Mouse (Mus musculus): ENCODE measurements at regions not wholly inside any gene's neighbourhood (a gene's known extent, or its start where the extent isn't known, plus 50 kb on each side); places are given as distances from the start of the nearest gene placed in this dataset.

DNA sequence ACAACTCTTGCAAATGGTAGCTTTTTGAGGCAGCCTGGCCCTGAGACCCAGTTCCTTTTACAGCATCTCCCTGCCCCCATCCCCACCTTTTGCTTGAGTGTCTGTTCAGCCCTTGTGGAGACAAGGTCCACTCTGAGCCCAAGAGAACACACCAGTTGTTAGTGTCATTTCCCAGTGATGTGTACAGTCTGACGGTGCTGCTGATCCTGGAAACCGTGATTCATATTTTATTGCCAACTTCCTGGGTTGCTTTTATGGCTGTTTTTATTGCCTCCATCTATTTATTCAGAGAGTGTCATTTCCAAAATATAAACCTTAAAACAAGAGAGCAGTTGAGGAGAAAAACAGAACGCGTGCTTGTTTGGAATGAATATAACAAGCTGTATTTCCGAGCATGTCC, 309.6 kb upstream of the Isl1 start:
- ATAC-seq (ENCODE audit: insufficient read depth, low FRiP score): no peak
- WGBS: 87% methylated on average over 5 of the region's 5 CpGs
- H3K4me1 ChIP-seq (ENCODE audit: control insufficient read depth, insufficient read depth, low read length): no peaks in the 10 kb centered on the region

DNA sequence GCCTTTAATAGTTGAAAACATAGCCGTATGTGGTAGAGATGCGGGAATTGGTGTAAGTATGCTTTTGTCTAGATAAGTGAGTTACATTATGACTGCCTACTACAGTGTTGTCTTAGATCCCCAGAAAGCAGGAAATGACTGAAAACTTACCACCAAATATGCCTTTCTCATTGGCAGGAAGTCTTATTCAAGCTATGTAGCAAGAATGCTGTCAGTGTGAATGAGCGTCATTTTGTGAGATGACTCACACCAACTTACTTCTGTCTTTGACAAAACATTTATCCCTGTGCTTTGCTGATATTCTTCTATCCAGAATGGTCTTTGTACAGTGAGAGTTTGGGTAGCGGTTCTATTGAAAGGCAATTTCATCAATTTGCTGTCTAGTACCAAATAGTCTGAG, 286.9 kb upstream of the Isl1 start:
- Histone ChIP-seq H3K27ac (ENCODE audit: low read length) (no peak overlapping the region), H3K9me3 (replicated peaks; ENCODE audit: control insufficient read depth, low read length) (no peaks in the 10 kb centered on the region)
- 89% methylated on average over 4 of the region's 4 CpGs for WGBS

More for the DNA sequence above, 309.6 kb upstream of the Isl1 start:
- no peaks in the 10 kb centered on the region for H3K9me3 ChIP-seq (replicated peaks; ENCODE audit: control insufficient read depth, low read length)
- H3K27ac ChIP-seq (ENCODE audit: low read length): no peak overlapping the region
- H3K4me2 ChIP-seq (ENCODE audit: low read depth, low read length): no peak overlapping the region
- H3K36me3 ChIP-seq (ENCODE audit: control insufficient read depth, insufficient read depth, low read length): no peaks in the 10 kb centered on the region
- H3K4me3 ChIP-seq (replicated peaks; ENCODE audit: low read length): no peak overlapping the region
- H3K27me3 ChIP-seq (ENCODE audit: control insufficient read depth, insufficient read depth, low read length): no peaks in the 10 kb centered on the region
- H3K9ac ChIP-seq (ENCODE audit: low read length): no peak overlapping the region

DNA sequence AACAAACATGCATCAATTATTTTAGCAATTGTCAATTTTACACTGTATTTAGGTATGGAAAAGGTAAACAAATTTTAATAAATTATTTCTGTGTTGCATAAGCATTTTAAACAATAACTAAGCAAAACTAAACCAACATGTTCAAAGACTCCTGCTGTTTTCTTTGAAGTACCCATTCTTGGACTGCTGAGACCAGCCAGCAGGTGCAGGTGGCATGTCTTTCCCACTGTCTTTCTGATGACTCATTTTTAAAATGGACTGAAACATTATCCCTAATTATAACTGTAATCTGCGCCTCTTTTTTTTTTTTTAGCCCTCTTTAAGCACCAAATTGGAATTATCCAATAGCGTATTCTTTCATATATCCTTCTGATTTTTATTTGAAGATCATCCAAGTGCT, 286.0 kb upstream of the Isl1 start:
- no peak overlapping the region for H3K4me3 ChIP-seq (replicated peaks; ENCODE audit: low read length)
- H3K27ac ChIP-seq (ENCODE audit: low read length): no peak overlapping the region
- H3K9ac ChIP-seq (ENCODE audit: low read length): no peak overlapping the region
- no peaks in the 10 kb centered on the region for H3K4me1 ChIP-seq (ENCODE audit: control insufficient read depth, insufficient read depth, low read length)
- H3K36me3 ChIP-seq (ENCODE audit: control insufficient read depth, insufficient read depth, low read length): no peaks in the 10 kb centered on the region
- no peak overlapping the region for H3K4me2 ChIP-seq (ENCODE audit: low read depth, low read length)
- WGBS: 91% methylated on average over 2 of the region's 2 CpGs
- H3K9me3 ChIP-seq (replicated peaks; ENCODE audit: control insufficient read depth, low read length): no peaks in the 10 kb centered on the region
- no peak for ATAC-seq (ENCODE audit: insufficient read depth, low FRiP score)
- no peaks in the 10 kb centered on the region for H3K27me3 ChIP-seq (ENCODE audit: control insufficient read depth, insufficient read depth, low read length)

More for the DNA sequence above, 286.9 kb upstream of the Isl1 start:
- H3K4me2 ChIP-seq (ENCODE audit: low read depth, low read length): no peak overlapping the region
- H3K4me1 ChIP-seq (ENCODE audit: control insufficient read depth, insufficient read depth, low read length): no peaks in the 10 kb centered on the region
- ATAC-seq (ENCODE audit: insufficient read depth, low FRiP score): no peak
- H3K4me3 ChIP-seq (replicated peaks; ENCODE audit: low read length): no peak overlapping the region
- no peaks in the 10 kb centered on the region for H3K27me3 ChIP-seq (ENCODE audit: control insufficient read depth, insufficient read depth, low read length)
- H3K9ac ChIP-seq (ENCODE audit: low read length): no peak overlapping the region
- H3K36me3 ChIP-seq (ENCODE audit: control insufficient read depth, insufficient read depth, low read length): no peaks in the 10 kb centered on the region

DNA sequence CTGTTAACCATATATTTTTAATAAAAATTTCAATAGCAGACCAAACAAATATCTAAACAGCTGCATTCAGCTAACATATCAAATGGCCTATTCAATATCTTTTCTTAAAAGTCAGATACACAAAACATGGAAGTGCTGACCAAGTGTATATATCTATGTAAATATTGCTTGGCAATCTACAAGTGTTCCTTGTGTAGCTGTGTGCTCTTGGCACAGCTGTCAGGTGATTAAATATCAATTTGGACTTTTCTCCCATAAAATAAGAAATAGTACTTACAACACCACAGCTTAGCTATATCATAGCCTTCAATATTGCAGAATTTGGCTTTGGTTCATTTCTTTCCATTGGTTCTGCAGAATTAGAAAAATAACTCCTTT, 266.5 kb upstream of the Isl1 start:
- no peaks in the 10 kb centered on the region for H3K36me3 ChIP-seq (ENCODE audit: control insufficient read depth, insufficient read depth, low read length)
- H3K9me3 ChIP-seq (replicated peaks; ENCODE audit: control insufficient read depth, low read length): no peaks in the 10 kb centered on the region
- H3K4me2 ChIP-seq (ENCODE audit: low read depth, low read length): no peak overlapping the region
- H3K9ac ChIP-seq (ENCODE audit: low read length): no peak overlapping the region
- no peak for ATAC-seq (ENCODE audit: insufficient read depth, low FRiP score)
- no peak overlapping the region for H3K27ac ChIP-seq (ENCODE audit: low read length)
- no peaks in the 10 kb centered on the region for H3K27me3 ChIP-seq (ENCODE audit: control insufficient read depth, insufficient read depth, low read length)
- H3K4me3 ChIP-seq (replicated peaks; ENCODE audit: low read length): no peak overlapping the region
- H3K4me1 ChIP-seq (ENCODE audit: control insufficient read depth, insufficient read depth, low read length): no peaks in the 10 kb centered on the region

DNA sequence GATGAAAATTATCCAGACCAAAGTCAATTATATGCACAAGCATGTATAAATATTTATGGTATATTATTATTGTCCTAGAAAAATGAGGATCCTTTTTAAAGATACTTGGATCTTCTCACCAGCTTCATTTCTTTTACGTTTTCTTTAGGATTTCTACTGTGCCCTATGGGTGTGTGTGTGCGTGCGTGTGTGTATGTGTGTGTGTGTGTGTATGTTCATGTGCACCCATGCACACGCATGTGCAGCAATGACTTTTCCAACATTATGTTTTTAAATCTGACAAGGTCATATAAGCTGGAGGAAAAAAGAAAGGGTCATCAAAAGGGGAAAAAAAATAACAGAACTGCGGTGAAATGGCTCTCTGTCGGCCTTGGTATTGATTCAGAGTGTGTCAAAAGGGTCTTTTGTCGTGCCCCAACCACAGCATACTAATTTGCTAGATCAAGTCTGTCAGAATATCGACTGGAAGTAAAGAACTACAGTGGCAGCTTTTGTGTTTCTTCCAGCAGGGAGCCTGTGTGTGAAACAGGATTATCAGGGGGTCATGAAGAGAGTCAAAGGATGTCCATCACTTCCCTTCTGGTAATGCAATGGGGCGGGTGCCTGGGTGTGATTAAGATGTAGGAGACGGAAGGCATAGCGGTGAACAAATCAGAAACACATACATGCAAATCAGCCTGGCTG, 265.9 kb upstream of the Isl1 start:
- 65% methylated on average over 11 of the region's 11 CpGs for WGBS

DNA sequence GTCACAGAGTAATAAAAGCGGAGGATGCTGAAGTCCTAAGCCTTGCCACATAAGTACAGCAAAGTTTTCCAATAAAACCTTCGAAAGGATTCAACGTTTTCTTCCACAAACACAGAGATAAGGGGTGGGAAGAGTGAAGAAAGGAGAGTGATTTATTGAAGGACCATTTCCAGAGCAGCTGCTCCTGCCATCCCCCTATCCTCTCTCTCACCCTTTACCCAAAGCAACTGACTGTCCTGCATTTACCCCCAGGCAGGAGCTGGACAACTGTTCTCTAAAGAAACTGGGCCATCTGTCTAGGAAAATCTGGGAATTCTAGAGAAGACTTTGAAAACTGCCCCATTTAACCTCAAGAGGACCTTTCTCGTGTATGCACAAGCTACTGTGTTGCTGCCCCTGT, 245.6 kb upstream of the Isl1 start:
- no peaks in the 10 kb centered on the region for H3K36me3 ChIP-seq (ENCODE audit: control insufficient read depth, insufficient read depth, low read length)
- no peak overlapping the region for H3K4me2 ChIP-seq (ENCODE audit: low read depth, low read length)
- H3K27ac ChIP-seq (ENCODE audit: low read length): no peak overlapping the region
- no peaks in the 10 kb centered on the region for H3K9me3 ChIP-seq (replicated peaks; ENCODE audit: control insufficient read depth, low read length)
- H3K9ac ChIP-seq (ENCODE audit: low read length): no peak overlapping the region
- ATAC-seq (ENCODE audit: insufficient read depth, low FRiP score): no peak
- H3K4me3 ChIP-seq (replicated peaks; ENCODE audit: low read length): no peak overlapping the region
- 34% methylated on average over 4 of the region's 4 CpGs for WGBS
- no peaks in the 10 kb centered on the region for H3K4me1 ChIP-seq (ENCODE audit: control insufficient read depth, insufficient read depth, low read length)
- no peaks in the 10 kb centered on the region for H3K27me3 ChIP-seq (ENCODE audit: control insufficient read depth, insufficient read depth, low read length)

More for the DNA sequence above, 265.9 kb upstream of the Isl1 start:
- ATAC-seq (ENCODE audit: insufficient read depth, low FRiP score): no peak
- H3K4me3 ChIP-seq (replicated peaks; ENCODE audit: low read length): no peak overlapping the region
- H3K4me1 ChIP-seq (ENCODE audit: control insufficient read depth, insufficient read depth, low read length): no peaks in the 10 kb centered on the region
- H3K36me3 ChIP-seq (ENCODE audit: control insufficient read depth, insufficient read depth, low read length): no peaks in the 10 kb centered on the region
- no peaks in the 10 kb centered on the region for H3K9me3 ChIP-seq (replicated peaks; ENCODE audit: control insufficient read depth, low read length)
- H3K4me2 ChIP-seq (ENCODE audit: low read depth, low read length): no peak overlapping the region
- no peak overlapping the region for H3K27ac ChIP-seq (ENCODE audit: low read length)
- H3K27me3 ChIP-seq (ENCODE audit: control insufficient read depth, insufficient read depth, low read length): no peaks in the 10 kb centered on the region
- H3K9ac ChIP-seq (ENCODE audit: low read length): no peak overlapping the region

DNA sequence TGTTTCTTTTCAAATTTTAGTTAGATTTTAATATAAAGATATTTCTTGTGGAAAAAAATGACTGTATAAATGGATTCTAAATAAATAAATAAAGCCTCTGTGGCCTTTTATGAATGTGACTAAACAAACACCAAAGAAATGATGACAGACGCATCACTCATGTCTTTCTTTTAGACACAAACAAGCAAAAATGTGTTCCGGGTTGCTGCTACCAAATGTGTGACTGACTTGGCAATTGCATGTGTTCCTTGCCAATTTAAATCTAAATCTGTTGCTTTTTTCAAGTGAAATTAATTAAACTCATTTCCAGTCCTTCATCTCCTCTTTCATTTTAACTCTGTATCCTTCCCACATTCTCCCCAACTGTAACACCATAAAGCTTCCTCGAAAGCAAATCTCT, 225.7 kb upstream of the Isl1 start:
- H3K4me3 ChIP-seq (replicated peaks; ENCODE audit: low read length): no peak overlapping the region
- no peak overlapping the region for H3K27ac ChIP-seq (ENCODE audit: low read length)
- no peaks in the 10 kb centered on the region for H3K9me3 ChIP-seq (replicated peaks; ENCODE audit: control insufficient read depth, low read length)
- H3K36me3 ChIP-seq (ENCODE audit: control insufficient read depth, insufficient read depth, low read length): no peaks in the 10 kb centered on the region
- no peaks in the 10 kb centered on the region for H3K27me3 ChIP-seq (ENCODE audit: control insufficient read depth, insufficient read depth, low read length)
- WGBS: 74% methylated on average over 3 of the region's 3 CpGs
- no peaks in the 10 kb centered on the region for H3K4me1 ChIP-seq (ENCODE audit: control insufficient read depth, insufficient read depth, low read length)
- H3K9ac ChIP-seq (ENCODE audit: low read length): no peak overlapping the region
- no peak overlapping the region for H3K4me2 ChIP-seq (ENCODE audit: low read depth, low read length)
- no peak for ATAC-seq (ENCODE audit: insufficient read depth, low FRiP score)

DNA sequence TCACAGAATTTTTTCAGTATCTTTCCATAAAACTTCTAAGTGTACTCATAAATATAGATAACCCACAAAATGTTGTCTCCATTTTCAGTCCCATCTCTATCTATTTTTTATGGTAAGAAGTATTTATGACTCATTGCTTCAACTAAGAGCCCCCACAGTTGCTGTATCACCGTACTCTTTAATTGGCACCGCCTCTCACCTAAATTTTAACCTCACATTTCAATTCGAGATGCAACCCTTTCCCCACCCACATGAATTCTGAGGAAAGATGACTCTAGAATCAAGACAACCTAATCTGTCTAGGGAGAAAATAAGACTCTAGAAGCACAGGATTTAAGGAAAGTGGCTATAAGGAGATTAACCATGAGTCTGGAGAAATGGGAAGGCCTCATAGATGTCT, 223.7 kb upstream of the Isl1 start:
- Histone ChIP-seq H3K27ac (ENCODE audit: low read length) (no peak overlapping the region), H3K4me3 (replicated peaks; ENCODE audit: low read length) (no peak overlapping the region), H3K9me3 (replicated peaks; ENCODE audit: control insufficient read depth, low read length) (no peaks in the 10 kb centered on the region), H3K27me3 (ENCODE audit: control insufficient read depth, insufficient read depth, low read length) (no peaks in the 10 kb centered on the region), H3K36me3 (ENCODE audit: control insufficient read depth, insufficient read depth, low read length) (no peaks in the 10 kb centered on the region), H3K9ac (ENCODE audit: low read length) (no peak overlapping the region), H3K4me1 (ENCODE audit: control insufficient read depth, insufficient read depth, low read length) (no peaks in the 10 kb centered on the region), H3K4me2 (ENCODE audit: low read depth, low read length) (no peak overlapping the region)
- WGBS: 84% methylated on average over 3 of the region's 3 CpGs
- no peak for ATAC-seq (ENCODE audit: insufficient read depth, low FRiP score)

DNA sequence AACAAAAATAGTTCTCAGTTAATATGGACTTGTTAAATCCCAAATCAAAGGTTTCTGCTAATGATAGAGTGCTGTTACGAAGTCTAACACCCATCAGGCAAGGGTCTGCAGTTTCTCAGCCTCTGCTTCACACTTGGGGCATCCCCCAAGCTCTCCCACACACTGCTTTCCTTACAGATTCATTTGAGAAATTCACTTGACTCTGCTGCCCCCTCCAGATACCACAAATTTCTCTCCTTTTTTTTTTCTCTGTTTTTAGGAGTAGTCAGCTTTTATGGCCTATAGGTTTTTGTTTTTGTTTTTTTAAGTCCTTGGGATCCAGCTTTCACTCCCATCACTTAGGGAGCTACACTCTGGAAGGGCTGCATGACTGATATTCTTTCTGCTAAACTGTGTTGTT, 218.8 kb upstream of the Isl1 start:
- no peak overlapping the region for H3K9ac ChIP-seq (ENCODE audit: low read length)
- WGBS: 30% methylated on average over 1 of the region's 1 CpGs
- no peak overlapping the region for H3K27ac ChIP-seq (ENCODE audit: low read length)
- no peaks in the 10 kb centered on the region for H3K27me3 ChIP-seq (ENCODE audit: control insufficient read depth, insufficient read depth, low read length)
- no peaks in the 10 kb centered on the region for H3K36me3 ChIP-seq (ENCODE audit: control insufficient read depth, insufficient read depth, low read length)
- H3K9me3 ChIP-seq (replicated peaks; ENCODE audit: control insufficient read depth, low read length): no peaks in the 10 kb centered on the region
- H3K4me2 ChIP-seq (ENCODE audit: low read depth, low read length): no peak overlapping the region
- H3K4me3 ChIP-seq (replicated peaks; ENCODE audit: low read length): no peak overlapping the region
- ATAC-seq (ENCODE audit: insufficient read depth, low FRiP score): no peak
- H3K4me1 ChIP-seq (ENCODE audit: control insufficient read depth, insufficient read depth, low read length): no peaks in the 10 kb centered on the region

DNA sequence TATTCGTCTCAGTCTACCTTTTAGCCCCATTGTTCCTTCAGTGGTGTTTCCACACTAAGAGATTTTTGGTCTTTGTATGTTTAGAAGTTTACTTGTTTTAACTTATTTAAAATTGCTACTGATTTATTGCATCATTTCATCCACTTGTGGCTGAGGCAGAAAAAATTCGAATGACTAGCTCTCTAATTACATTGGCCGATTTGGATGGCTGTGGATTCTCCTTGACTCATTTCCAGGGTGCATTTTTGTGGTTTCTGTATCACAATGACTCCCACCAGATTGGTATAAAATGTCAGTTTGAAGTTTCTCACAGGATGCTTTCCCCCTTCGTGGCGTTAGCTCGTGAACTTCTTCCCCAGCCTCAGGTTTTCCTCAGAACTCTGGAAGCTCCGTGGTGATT, 217.5 kb upstream of the Isl1 start:
- Histone ChIP-seq H3K4me2 (ENCODE audit: low read depth, low read length) (no peak overlapping the region), H3K9me3 (replicated peaks; ENCODE audit: control insufficient read depth, low read length) (no peaks in the 10 kb centered on the region), H3K36me3 (ENCODE audit: control insufficient read depth, insufficient read depth, low read length) (no peaks in the 10 kb centered on the region), H3K4me1 (ENCODE audit: control insufficient read depth, insufficient read depth, low read length) (no peaks in the 10 kb centered on the region), H3K9ac (ENCODE audit: low read length) (no peak overlapping the region), H3K4me3 (replicated peaks; ENCODE audit: low read length) (no peak overlapping the region), H3K27ac (ENCODE audit: low read length) (no peak overlapping the region), H3K27me3 (ENCODE audit: control insufficient read depth, insufficient read depth, low read length) (no peaks in the 10 kb centered on the region)
- 59% methylated on average over 7 of the region's 7 CpGs for WGBS
- no peak for ATAC-seq (ENCODE audit: insufficient read depth, low FRiP score)

All from stomach, embryonic 16.5 days (tissue).